Mouse (Mus musculus) forebrain, embryonic 11.5 days (tissue): ENCODE measurements around the gene Il12b. TPM values are rescaled to one million over a fixed set of nuclear protein-coding genes. Genes with fewer than 3 reads are reported as not detected.
A peak's percentile ranks its signal among the peaks of the same experiment; 100 is the strongest.

Experiments used
- ATAC-seq: fragments of 200-750 bp; cut with Nextera tagmentation; replicated peaks from 2 replicates; pipeline ENCODE4 v1.8.0; 2017; ENCODE audit warnings: moderate TSS enrichment; ENCODE audit not compliant: low FRiP score
- DNase-seq: peaks from one replicate; pipeline ENCODE4 v3.0.0-alpha.2; 2017; ENCODE audit warnings: low spot score
- H3K27ac ChIP-seq: fragments of 300-500 bp; sonication (generic); 2 replicates; pipeline ENCODE4 v1.5.1; 2014; ENCODE audit warnings: low read depth, low read length
- H3K27me3 ChIP-seq: fragments of 300-500 bp; sonication (generic); 2 replicates; pipeline ENCODE4 v1.6.1; 2014; ENCODE audit warnings: mild to moderate bottlenecking, low read length, mixed read lengths; ENCODE audit not compliant: control insufficient read depth, insufficient read depth
- H3K36me3 ChIP-seq: fragments of 300-500 bp; sonication (generic); 2 replicates; pipeline ENCODE4 v1.6.1; 2014; ENCODE audit warnings: mild to moderate bottlenecking, low read length, moderate library complexity, mixed read lengths; ENCODE audit not compliant: control insufficient read depth, insufficient read depth
- H3K4me1 ChIP-seq: fragments of 300-500 bp; sonication (generic); replicated peaks from 2 replicates; pipeline ENCODE4 v1.6.1; 2014; ENCODE audit warnings: low read length, mixed read lengths; ENCODE audit not compliant: control insufficient read depth, insufficient read depth
- H3K4me2 ChIP-seq: fragments of 300-500 bp; sonication (generic); 2 replicates; pipeline ENCODE4 v1.6.1; 2014; ENCODE audit warnings: low read depth, mild to moderate bottlenecking, low read length, moderate library complexity, mixed read lengths; ENCODE audit not compliant: severe bottlenecking
- H3K4me3 ChIP-seq: fragments of 300-500 bp; sonication (generic); 2 replicates; pipeline ENCODE4 v1.5.1; 2014; ENCODE audit warnings: low read depth, low read length
- H3K9ac ChIP-seq: fragments of 300-500 bp; sonication (generic); 2 replicates; pipeline ENCODE4 v1.6.1; 2014; ENCODE audit warnings: low read length
- H3K9me3 ChIP-seq: fragments of 300-500 bp; sonication (generic); 2 replicates; pipeline ENCODE4 v1.6.1; 2016; ENCODE audit warnings: low read length, mixed read lengths; ENCODE audit not compliant: control insufficient read depth
- WGBS: fragments of 180-500 bp; shearing (Covaris S2); extraction: QIAGEN DNeasy Blood & Tissue Kit; methylation state at CpG from one replicate; pipeline ENCODE4 v1.1.7; 2014; 5-methylcytosine and 5-hydroxymethylcytosine counted together
- polyA plus RNA-seq: library from polyadenylated mRNA; unstranded; fragments of >200 nt; fragmentation: Nextera tagmentation; extraction: Ambion mirVana; gene quantifications from 2 replicates; pipeline ENCODE4 v1.2.1, GENCODE M21; 2014

Il12b gene
- not detected in 2 replicates for polyA plus RNA-seq

GRCm38 (mm10) chr11:44399763-44400162 is at the start of gene Il12b:
Gene Il12b, plus strand, starts transcription at chr11:44400063.
- WGBS: 73% methylated on average over 6 of the region's 6 CpGs
- Histone ChIP-seq H3K9me3 (no peaks in the 10 kb centered on the region), H3K4me3 (peak within 1 kb of the TSS; percentile 27), H3K27me3 (no peaks in the 10 kb centered on the region), H3K4me1 (no peaks in the 10 kb centered on the region), H3K27ac (no peak within 1 kb of the TSS), H3K36me3 (no peaks in the 10 kb centered on the region), H3K4me2 (peak within 1 kb of the TSS; percentile 57), H3K9ac (peak within 1 kb of the TSS; percentile 46; the same call in 1 of the 2 replicates)
- DNase-seq: no peak
- ATAC-seq: no peak

DNA sequence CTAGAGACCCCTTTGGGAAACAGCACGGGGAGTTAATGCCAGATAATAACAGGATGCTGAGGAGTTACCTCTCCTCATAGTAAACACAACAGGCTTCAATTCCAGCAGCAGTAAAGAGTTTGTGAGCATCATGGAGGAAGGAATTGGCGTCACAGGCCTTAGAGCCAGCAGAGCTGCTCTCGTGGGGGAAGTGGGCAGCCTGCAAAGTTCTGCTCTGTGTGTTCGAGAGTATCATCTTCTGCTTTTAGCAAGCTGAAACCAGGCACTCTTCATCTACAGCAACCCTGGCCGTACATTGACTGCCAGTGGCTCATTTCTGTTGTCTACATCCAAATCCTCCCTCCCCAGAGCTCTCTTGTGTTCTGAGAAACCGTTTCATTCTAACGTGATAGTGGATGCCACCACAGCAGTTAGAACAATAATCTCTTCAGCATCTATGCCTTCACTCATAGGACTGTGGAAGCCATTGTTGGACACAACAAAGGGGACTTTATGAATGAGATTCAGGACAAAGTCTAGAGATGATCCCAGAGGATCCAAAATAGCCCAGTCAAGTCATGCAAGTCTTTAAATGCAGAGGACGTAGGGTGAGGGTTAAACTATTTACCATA is 44.9 kb upstream of the Il12b start:
- Histone ChIP-seq H3K4me3 (no peak overlapping the region), H3K9ac (no peak overlapping the region), H3K4me2 (no peak overlapping the region), H3K36me3 (no peaks in the 10 kb centered on the region), H3K4me1 (no peaks in the 10 kb centered on the region), H3K9me3 (no peaks in the 10 kb centered on the region), H3K27me3 (no peaks in the 10 kb centered on the region), H3K27ac (no peak overlapping the region)
- no peak for DNase-seq
- WGBS: 78% methylated on average over 8 of the region's 8 CpGs
- ATAC-seq: no peak

DNA sequence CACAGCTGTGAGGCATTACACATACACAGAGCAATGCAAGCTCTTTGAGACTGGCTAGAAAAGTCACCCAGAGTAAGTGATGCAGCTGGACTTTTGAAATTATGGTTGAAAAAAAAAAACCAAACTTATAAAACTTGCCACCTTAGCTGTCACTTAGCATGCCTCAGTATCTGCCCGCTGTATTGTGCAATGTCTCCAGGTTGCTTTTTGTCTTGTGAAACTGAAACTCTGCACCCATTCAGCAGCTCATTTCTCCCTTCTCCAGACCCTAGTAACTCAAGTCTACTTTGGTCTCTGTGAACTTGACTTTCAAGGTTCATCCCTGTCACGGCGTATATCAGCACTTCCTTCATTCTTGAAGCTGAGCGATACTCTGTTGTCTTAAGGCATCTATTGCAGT is 43.7 kb upstream of the Il12b start:
- H3K36me3 ChIP-seq: no peaks in the 10 kb centered on the region
- no peaks in the 10 kb centered on the region for H3K4me1 ChIP-seq
- no peak overlapping the region for H3K27ac ChIP-seq
- H3K27me3 ChIP-seq: no peaks in the 10 kb centered on the region
- H3K9me3 ChIP-seq: no peaks in the 10 kb centered on the region
- no peak overlapping the region for H3K4me3 ChIP-seq
- H3K4me2 ChIP-seq: no peak overlapping the region
- WGBS: 96% methylated on average over 4 of the region's 4 CpGs
- H3K9ac ChIP-seq: no peak overlapping the region
- no peak for ATAC-seq
- DNase-seq: no peak

DNA sequence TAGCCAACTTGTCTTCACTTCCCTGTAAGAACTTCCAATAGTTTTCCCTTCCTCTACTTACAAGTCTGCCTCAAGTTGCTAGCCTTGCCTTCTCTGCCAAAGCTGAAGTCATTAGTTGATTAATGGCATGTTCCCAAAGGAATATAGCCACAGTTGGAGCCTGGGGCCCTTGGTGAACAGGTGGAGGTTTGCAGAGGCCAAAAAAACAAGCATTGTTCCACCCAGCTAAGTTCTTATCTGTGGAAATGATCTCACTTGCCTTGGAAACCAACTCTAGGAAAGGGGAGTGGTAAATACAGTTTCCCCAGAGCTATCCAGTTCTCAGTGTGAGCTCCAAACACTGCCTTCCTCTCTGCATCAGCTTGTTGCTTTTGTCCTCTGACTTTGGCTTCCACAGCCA is 35.3 kb upstream of the Il12b start:
- Histone ChIP-seq H3K27me3 (no peaks in the 10 kb centered on the region), H3K4me2 (no peak overlapping the region), H3K9ac (no peak overlapping the region), H3K36me3 (no peaks in the 10 kb centered on the region), H3K27ac (no peak overlapping the region), H3K4me1 (no peaks in the 10 kb centered on the region), H3K4me3 (no peak overlapping the region), H3K9me3 (no peaks in the 10 kb centered on the region)
- ATAC-seq: no peak
- no peak for DNase-seq

- H3K27ac ChIP-seq: no peak overlapping the region
- H3K9me3 ChIP-seq: no peaks in the 10 kb centered on the region
- H3K4me2 ChIP-seq: no peak overlapping the region
- no peak overlapping the region for H3K4me3 ChIP-seq
- no peak for ATAC-seq
- no peaks in the 10 kb centered on the region for H3K27me3 ChIP-seq
- no peaks in the 10 kb centered on the region for H3K36me3 ChIP-seq
- no peaks in the 10 kb centered on the region for H3K4me1 ChIP-seq
- no peak for DNase-seq
- 74% methylated on average over 1 of the region's 1 CpGs for WGBS
- no peak overlapping the region for H3K9ac ChIP-seq
Measured at GRCm38 (mm10) chr11:44367711-44368110, 32.2 kb upstream of the Il12b start.

DNA sequence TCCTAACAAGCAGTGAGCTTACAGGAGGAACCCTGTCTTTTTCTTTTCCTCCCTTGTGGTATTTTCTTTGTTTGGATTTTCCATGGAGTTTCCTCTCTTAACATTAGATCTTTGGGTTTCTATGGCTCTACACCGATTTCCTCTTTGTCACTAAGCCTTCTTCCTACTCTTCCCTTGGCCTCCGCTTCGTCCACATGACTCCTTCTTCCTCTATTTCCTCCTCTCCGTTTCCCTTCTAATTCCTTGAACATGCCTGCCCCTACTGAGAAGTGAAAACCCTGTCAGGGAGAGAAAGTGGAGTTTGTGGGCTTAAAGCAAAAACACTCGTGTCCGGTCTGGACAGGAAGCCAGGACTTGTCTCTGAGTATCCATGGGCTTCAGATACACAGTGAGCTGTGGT is 27.0 kb upstream of the Il12b start:
- Histone ChIP-seq H3K9me3 (no peaks in the 10 kb centered on the region), H3K4me1 (no peaks in the 10 kb centered on the region), H3K4me2 (no peak overlapping the region), H3K9ac (no peak overlapping the region), H3K27ac (no peak overlapping the region), H3K27me3 (no peaks in the 10 kb centered on the region), H3K36me3 (no peaks in the 10 kb centered on the region), H3K4me3 (no peak overlapping the region)
- WGBS: 90% methylated on average over 6 of the region's 6 CpGs
- DNase-seq (no peak), ATAC-seq (no peak)

DNA sequence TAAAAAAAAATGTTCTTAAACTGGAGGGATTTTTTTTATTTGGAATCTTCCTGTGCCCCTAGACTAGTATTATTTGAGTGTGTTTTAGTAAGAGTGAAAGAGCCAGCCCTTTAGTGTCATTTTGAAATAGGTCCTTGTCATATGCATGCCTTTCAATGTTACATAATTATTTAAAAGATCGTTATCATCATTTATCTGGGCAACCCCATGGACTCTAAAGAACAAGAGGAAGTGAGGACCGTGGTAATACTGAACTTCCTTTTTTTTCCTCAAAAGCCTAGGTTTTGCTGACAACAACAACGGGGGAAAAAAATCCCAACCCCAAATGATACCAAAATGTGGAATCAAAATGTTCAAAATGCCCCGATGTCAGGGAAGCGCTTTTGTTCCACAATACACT is 22.0 kb upstream of the Il12b start:
- Histone ChIP-seq H3K4me1 (no peaks in the 10 kb centered on the region), H3K27ac (no peak overlapping the region), H3K4me2 (no peak overlapping the region), H3K4me3 (no peak overlapping the region), H3K36me3 (no peaks in the 10 kb centered on the region), H3K9ac (no peak overlapping the region), H3K27me3 (no peaks in the 10 kb centered on the region), H3K9me3 (no peaks in the 10 kb centered on the region)
- WGBS: 88% methylated on average over 5 of the region's 5 CpGs
- DNase-seq (no peak), ATAC-seq (no peak)

DNA sequence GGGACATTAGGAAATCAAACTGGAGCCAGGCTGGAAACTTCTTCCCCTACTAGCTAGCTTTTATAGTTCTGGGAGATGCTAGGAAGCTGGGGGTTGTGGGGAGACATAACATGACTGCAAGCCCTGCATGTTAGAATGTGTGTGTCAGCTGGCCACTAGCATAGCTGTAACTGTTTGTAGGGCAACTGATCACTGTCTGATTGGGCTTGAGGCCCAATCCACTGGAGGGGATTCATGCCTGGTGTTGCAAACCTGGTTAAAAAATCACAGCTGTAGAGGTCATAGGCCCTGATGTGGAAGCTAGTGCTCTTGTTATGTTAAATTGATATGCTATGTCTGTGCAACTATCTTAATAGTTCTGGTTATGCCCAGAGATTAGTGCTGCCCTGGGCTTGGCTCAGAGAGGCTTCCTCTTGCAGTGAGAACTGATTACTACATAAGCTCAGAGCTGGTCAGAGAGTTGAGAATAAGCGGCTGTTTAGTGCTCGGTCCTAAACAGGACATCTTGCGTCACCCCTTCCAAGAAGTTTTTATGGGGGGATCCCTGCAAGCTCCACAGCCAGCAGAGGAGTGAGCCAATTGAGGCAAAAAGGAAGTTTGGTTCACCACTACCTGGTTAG is 19.3 kb upstream of the Il12b start:
- Histone ChIP-seq H3K4me1 (no peaks in the 10 kb centered on the region), H3K4me3 (no peak overlapping the region), H3K9me3 (no peaks in the 10 kb centered on the region), H3K36me3 (no peaks in the 10 kb centered on the region), H3K27ac (no peak overlapping the region), H3K4me2 (no peak overlapping the region), H3K9ac (no peak overlapping the region), H3K27me3 (no peaks in the 10 kb centered on the region)
- no peak for ATAC-seq
- DNase-seq: no peak
- WGBS: 97% methylated on average over 3 of the region's 3 CpGs

DNA sequence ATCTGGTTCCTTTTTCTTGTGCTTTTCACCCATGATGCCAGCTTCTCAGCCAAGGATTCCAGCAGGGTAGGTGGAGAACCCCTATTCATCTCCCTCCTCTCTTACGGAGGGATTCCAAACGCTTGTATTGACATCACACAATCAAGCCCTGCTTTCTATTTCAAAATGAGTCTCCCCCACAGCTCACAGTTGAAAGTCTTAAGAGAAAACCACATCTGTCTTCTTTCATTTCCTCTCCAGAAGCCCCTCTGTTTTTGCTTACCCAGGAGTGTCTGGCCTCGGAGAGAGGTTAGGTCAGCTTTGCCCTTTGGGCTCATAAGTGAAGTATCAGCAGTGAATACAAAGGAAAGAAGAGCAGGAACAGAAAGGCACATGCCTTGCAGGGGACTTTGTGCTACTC is 17.7 kb upstream of the Il12b start:
- Histone ChIP-seq H3K27ac (no peak overlapping the region), H3K27me3 (no peaks in the 10 kb centered on the region), H3K4me3 (no peak overlapping the region), H3K36me3 (no peaks in the 10 kb centered on the region), H3K9me3 (no peaks in the 10 kb centered on the region), H3K4me2 (no peak overlapping the region), H3K4me1 (no peaks in the 10 kb centered on the region), H3K9ac (no peak overlapping the region)
- WGBS: 40% methylated on average over 3 of the region's 3 CpGs
- ATAC-seq (no peak), DNase-seq (no peak)
